Mouse (Mus musculus) liver, embryonic 14.5 days (tissue): Measurements from ENCODE around the gene Fnbp4.

Experiments used
- CTCF ChIP-seq: IDR thresholded peaks from 2 replicates; pipeline ENCODE4 v1.5.1; 2016; ENCODE audit warnings: antibody characterized with exemption, low read depth, control low read depth
- EP300 ChIP-seq: IDR thresholded peaks from 2 replicates; pipeline ENCODE4 v1.6.1; 2016; ENCODE audit warnings: antibody characterized with exemption, low read depth

GRCm38 (mm10) chr2:90717948-90718347 is 27.2 kb upstream of the Fnbp4 start:
- TF ChIP-seq CTCF = no peak
- no peak for TF ChIP-seq EP300
